Mouse (Mus musculus) embryonic facial prominence, embryonic 14.5 days (tissue): Measurements from ENCODE around the gene Cpne7. TPM values are rescaled to one million over a fixed set of nuclear protein-coding genes. Genes with fewer than 3 reads are reported as not detected.

Experiments used
- ATAC-seq: fragments of 200-750 bp; cut with Nextera tagmentation; 2 replicates; pipeline ENCODE4 v1.8.0; 2017; ENCODE audit warnings: low read depth, moderate number of reproducible peaks, moderate TSS enrichment
- DNase-seq: peaks from one replicate; pipeline ENCODE4 v3.0.0-alpha.2; 2015; ENCODE audit warnings: low spot score
- H3K27ac ChIP-seq: fragments of 300-500 bp; sonication (generic); replicated peaks from 2 replicates; pipeline ENCODE4 v1.5.1; 2014; ENCODE audit warnings: low read depth, mild to moderate bottlenecking, low read length, moderate library complexity
- H3K27me3 ChIP-seq: fragments of 300-500 bp; sonication (generic); replicated peaks from 2 replicates; pipeline ENCODE4 v1.6.1; 2014; ENCODE audit warnings: low read length; ENCODE audit not compliant: control insufficient read depth, insufficient read depth
- H3K36me3 ChIP-seq: fragments of 300-500 bp; sonication (generic); 2 replicates; pipeline ENCODE4 v1.6.1; 2014; ENCODE audit warnings: low read length, mixed read lengths; ENCODE audit not compliant: control insufficient read depth, insufficient read depth
- H3K4me1 ChIP-seq: fragments of 300-500 bp; sonication (generic); 2 replicates; pipeline ENCODE4 v1.6.1; 2014; ENCODE audit warnings: antibody characterized with exemption, low read length; ENCODE audit not compliant: control insufficient read depth, insufficient read depth
- H3K4me2 ChIP-seq: fragments of 300-500 bp; sonication (generic); 2 replicates; pipeline ENCODE4 v1.6.1; 2014; ENCODE audit warnings: low read depth, mild to moderate bottlenecking, low read length, moderate library complexity, mixed read lengths
- H3K4me3 ChIP-seq: fragments of 300-500 bp; sonication (generic); 2 replicates; pipeline ENCODE4 v1.5.1; 2014; ENCODE audit warnings: low read depth, mild to moderate bottlenecking, low read length
- H3K9ac ChIP-seq: fragments of 300-500 bp; sonication (generic); 2 replicates; pipeline ENCODE4 v1.6.1; 2014; ENCODE audit warnings: low read depth, mild to moderate bottlenecking, low read length, moderate library complexity, mixed read lengths
- H3K9me3 ChIP-seq: fragments of 300-500 bp; sonication (generic); 2 replicates; pipeline ENCODE4 v1.6.1; 2016; ENCODE audit warnings: low read length; ENCODE audit not compliant: control insufficient read depth
- WGBS: fragments of 180-500 bp; shearing (Covaris S2); extraction: QIAGEN DNeasy Blood & Tissue Kit; methylation state at CpG from one replicate; pipeline ENCODE4 v1.1.7; 2014; 5-methylcytosine and 5-hydroxymethylcytosine counted together
- polyA plus RNA-seq: library from polyadenylated mRNA; unstranded; fragments of >200 nt; fragmentation: Nextera tagmentation; extraction: Ambion mirVana; gene quantifications from 2 replicates; pipeline ENCODE4 v1.2.1, GENCODE M21; 2014

Cpne7 gene
- polyA plus RNA-seq, 1 experiment from 2014 or later = 1.4 TPM

DNA sequence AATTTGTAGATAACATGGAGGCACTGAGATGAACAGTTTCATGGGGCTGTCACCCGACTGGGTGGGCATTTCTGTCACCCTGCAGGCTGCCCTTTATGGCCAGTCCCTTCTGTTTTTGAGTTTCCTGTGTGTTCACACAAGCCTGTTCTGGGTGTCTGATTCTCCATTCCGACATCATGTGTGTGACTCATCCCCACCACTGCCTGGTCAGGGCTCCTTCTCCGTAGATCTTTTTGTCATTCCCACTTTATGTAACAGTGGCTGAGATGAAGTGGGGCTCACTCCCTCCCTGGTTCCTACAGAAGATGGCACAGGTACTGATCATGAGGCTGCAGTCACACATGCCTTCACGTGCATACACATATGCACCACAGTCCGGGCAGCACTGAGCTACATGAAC lies 5.5 kb downstream of the Cpne7 start:
- Histone ChIP-seq H3K36me3 (no peaks in the 10 kb centered on the region), H3K4me3 (no peak overlapping the region), H3K4me1 (peaks cover 12% of the 10 kb centered on the region), H3K9me3 (no peaks in the 10 kb centered on the region), H3K4me2 (no peak overlapping the region), H3K27me3 (peaks cover 25% of the 10 kb centered on the region), H3K9ac (no peak overlapping the region), H3K27ac (no peak overlapping the region)
- DNase-seq (no peak), ATAC-seq (no peak)
- 85% methylated on average over 5 of the region's 5 CpGs for WGBS

DNA sequence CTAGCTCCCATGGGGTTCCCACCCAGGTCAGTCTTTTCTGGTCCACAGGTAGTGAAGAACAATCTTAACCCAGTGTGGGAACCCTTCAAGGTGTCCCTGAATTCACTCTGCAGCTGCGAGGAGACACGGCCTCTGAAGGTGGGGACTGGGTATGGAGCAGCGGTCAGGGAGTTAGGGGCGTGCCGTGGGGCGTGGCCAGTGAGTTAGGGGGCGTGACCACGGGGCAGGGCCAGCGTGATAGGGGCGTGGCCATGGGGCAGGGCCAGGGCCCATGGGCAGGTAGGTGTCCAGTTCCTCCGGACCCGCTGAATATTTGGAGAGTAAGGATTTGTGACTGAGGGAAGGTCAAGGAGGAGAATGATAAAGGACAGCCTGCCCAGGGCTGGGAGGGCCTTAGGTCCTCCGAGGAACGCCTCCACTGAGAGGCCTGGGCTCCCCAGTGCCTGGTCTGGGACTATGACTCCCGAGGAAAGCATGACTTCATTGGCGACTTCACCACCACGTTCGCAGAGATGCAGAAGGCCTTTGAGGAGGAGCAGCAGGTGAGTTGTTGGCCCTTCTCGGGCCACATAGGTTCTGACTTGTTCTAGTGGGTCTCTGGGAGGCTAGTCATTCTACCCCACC lies 9.1 kb downstream of the Cpne7 start:
- Histone ChIP-seq H3K27me3 (0 out of 2 replicates have a peak, but pooled peaks cover 3% of the 10 kb centered on the region), H3K36me3 (no peaks in the 10 kb centered on the region), H3K27ac (no peak overlapping the region), H3K9me3 (no peaks in the 10 kb centered on the region), H3K4me2 (peak overlapping the region; percentile 4; the same call in 1 of the 2 replicates), H3K4me1 (peaks cover 11% of the 10 kb centered on the region), H3K9ac (no peak overlapping the region), H3K4me3 (no peak overlapping the region)
- 9% methylated on average over 18 of the region's 19 CpGs for WGBS
- DNase-seq (no peak), ATAC-seq (peak; percentile 45; the same call in 1 of the 2 replicates)

DNA sequence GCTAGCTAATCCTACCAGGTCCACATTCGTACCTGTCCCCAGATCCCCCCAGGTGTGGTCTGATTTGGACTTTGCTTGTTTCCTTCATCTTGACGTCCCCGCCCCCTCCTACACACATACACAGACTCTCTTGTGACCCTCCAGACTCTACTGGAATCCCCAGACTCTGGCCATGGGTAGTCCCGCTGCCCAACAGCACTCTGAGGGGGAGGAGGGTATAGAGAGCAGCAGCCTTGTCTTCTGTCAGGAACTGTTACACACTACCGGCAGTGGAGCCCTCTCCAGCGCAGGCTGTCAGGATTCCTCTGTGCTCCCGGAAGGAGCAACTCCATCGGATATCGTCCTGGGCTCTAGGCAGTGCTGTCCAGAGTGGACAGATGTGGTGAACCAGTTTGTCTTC lies 13.9 kb downstream of the Cpne7 start:
- Histone ChIP-seq H3K36me3 (no peaks in the 10 kb centered on the region), H3K9ac (no peak overlapping the region), H3K4me1 (no peaks in the 10 kb centered on the region), H3K4me3 (no peak overlapping the region), H3K27ac (no peak overlapping the region), H3K9me3 (peaks cover 3% of the 10 kb centered on the region; the same call in 1 of the 2 replicates), H3K4me2 (no peak overlapping the region), H3K27me3 (0 out of 2 replicates have a peak, but pooled peaks cover 1% of the 10 kb centered on the region)
- WGBS = 57% methylated on average over 9 of the region's 9 CpGs
- ATAC-seq (no peak), DNase-seq (no peak)

DNA sequence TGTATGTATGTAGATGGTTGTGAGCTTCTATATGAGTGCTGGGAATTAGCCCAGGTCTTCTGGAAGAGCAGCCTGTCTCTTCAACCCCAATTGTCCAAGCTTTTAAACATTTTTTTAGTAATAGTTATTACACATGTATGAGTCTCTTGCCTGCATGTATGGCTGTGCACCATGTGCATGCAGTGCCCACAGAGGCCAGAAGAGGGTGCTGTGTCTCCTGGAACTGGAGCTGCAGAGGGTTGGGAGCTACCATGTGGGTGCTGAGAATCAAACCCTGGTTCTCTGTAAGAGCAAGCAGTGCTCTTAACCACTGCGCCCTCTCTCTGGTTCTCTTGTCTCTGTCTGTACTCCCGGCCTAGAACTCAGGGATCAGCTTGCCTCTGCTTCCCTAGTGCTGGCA lies 15.8 kb downstream of the Cpne7 start:
- no peak for ATAC-seq
- Histone ChIP-seq H3K36me3 (no peaks in the 10 kb centered on the region), H3K9ac (no peak overlapping the region), H3K27ac (no peak overlapping the region), H3K9me3 (peaks cover 3% of the 10 kb centered on the region; the same call in 1 of the 2 replicates), H3K4me1 (peaks cover 15% of the 10 kb centered on the region), H3K4me3 (no peak overlapping the region), H3K4me2 (no peak overlapping the region), H3K27me3 (no peaks in the 10 kb centered on the region)
- DNase-seq = no peak
- 100% methylated on average over 2 of the region's 2 CpGs for WGBS

DNA sequence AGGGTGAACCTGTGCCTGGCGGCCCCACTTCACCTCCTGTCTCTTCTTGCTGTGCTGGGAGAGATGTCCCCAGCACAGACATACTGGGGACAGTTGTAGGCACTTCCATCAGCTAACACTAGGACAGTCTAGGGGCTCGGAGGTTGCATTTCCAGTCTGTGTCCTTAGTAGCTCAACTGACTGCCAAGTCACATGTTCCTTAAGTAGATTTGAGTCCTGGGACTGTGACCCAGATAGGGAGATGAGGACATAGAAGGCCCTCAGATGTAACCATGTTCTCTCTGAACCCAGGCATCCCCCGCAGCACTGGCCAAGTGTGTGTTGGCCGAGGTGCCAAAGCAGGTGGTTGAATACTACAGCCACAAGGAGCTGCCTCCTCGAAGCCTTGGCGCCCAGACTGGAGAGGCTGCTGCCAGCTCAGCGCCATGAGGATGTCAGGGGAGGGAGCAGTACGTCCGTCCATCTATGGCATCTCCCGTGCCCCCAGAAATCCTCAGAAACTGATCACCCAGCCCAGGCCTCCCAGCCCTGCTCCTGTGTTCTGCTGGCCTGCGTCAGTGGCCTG lies 17.1 kb downstream of the Cpne7 start:
- H3K4me1 ChIP-seq = peaks cover 21% of the 10 kb centered on the region
- H3K9ac ChIP-seq = no peak overlapping the region
- H3K4me3 ChIP-seq = no peak overlapping the region
- no peaks in the 10 kb centered on the region for H3K27me3 ChIP-seq
- H3K36me3 ChIP-seq = no peaks in the 10 kb centered on the region
- H3K9me3 ChIP-seq = peaks cover 3% of the 10 kb centered on the region; the same call in 1 of the 2 replicates
- H3K27ac ChIP-seq = no peak overlapping the region
- no peak for ATAC-seq
- no peak for DNase-seq
- WGBS = 92% methylated on average over 11 of the region's 11 CpGs
- no peak overlapping the region for H3K4me2 ChIP-seq

DNA sequence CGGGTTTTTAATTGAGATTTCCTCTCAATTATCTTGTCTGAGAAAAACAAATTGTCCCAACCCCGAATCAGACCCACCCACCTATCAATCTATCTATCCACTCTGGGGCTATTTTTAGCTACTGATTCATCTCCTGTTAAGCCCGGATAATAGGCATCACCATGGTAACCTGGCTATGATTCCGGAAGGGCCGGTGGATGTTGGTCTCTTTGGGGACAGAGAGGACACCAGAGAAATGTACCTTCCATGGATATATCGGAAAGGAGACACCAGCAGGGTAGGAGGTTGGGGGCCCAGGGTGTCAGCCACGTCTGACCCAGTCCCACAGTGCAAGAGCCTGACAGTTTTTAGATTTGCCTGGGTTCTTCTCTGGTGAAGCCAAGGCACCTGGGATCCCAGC lies 18.2 kb downstream of the Cpne7 start:
- no peak overlapping the region for H3K4me3 ChIP-seq
- H3K27ac ChIP-seq = no peak overlapping the region; the same call in 1 of the 2 replicates
- DNase-seq (peak; percentile 28), ATAC-seq (no peak)
- 0 out of 2 replicates have a peak overlapping the region, but pooled peaks have one; percentile 7 for H3K4me2 ChIP-seq
- no peaks in the 10 kb centered on the region for H3K27me3 ChIP-seq
- peaks cover 21% of the 10 kb centered on the region for H3K4me1 ChIP-seq
- H3K9ac ChIP-seq = peak overlapping the region; percentile 14; the same call in 1 of the 2 replicates
- H3K36me3 ChIP-seq = no peaks in the 10 kb centered on the region
- H3K9me3 ChIP-seq = peaks cover 3% of the 10 kb centered on the region; the same call in 1 of the 2 replicates
- 27% methylated on average over 7 of the region's 7 CpGs for WGBS

DNA sequence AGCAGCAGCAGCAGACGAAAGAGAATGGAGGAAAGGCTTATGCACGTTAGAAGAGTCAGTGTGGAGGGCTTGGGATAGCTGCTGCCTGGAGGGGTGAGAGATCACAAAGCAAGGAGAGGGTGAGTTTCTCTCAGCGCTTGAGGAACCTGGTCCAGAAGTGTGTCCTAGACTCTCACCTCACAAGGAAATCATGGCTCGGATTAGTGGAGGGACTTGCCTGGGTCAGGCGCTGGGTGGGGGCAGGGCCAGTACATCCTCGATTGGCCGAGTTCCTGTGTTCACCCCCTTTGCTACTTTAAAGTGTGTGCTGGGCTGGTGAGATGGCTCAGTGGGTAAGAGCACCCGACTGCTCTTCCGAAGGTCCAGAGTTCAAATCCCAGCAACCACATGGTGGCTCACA lies 18.6 kb downstream of the Cpne7 start:
- ATAC-seq (no peak), DNase-seq (no peak)
- Histone ChIP-seq H3K9ac (peak overlapping the region; percentile 14; the same call in 1 of the 2 replicates), H3K27me3 (no peaks in the 10 kb centered on the region), H3K9me3 (peaks cover 3% of the 10 kb centered on the region; the same call in 1 of the 2 replicates), H3K4me3 (no peak overlapping the region), H3K36me3 (no peaks in the 10 kb centered on the region), H3K4me2 (0 out of 2 replicates have a peak overlapping the region, but pooled peaks have one; percentile 7), H3K27ac (no peak overlapping the region; the same call in 1 of the 2 replicates), H3K4me1 (peaks cover 21% of the 10 kb centered on the region)
- WGBS = 41% methylated on average over 9 of the region's 9 CpGs

DNA sequence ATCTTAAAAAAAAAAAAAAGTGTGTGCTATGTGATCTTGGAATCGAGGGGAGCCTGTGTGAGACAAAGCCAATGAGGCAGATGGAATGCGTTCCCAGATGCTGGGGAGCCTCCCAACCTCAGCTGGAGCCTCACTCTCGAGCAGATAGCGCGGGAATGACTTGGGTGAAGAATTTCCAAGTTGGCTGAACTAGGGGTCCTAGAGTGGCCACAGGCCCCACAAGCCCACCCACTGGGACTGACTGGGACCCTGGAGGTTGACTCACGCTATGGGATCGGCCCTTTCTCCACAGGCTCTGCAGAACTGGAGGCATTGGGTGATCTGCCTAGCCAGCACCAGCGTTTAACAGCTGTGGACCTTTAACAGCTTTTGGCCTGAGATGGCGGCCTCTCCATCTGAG lies 19.1 kb downstream of the Cpne7 start:
- Histone ChIP-seq H3K4me3 (no peak overlapping the region), H3K27ac (no peak overlapping the region), H3K9ac (no peak overlapping the region), H3K36me3 (no peaks in the 10 kb centered on the region), H3K27me3 (no peaks in the 10 kb centered on the region), H3K4me1 (peaks cover 21% of the 10 kb centered on the region), H3K9me3 (peaks cover 3% of the 10 kb centered on the region; the same call in 1 of the 2 replicates), H3K4me2 (no peak overlapping the region)
- peak; percentile 12 for DNase-seq
- ATAC-seq = no peak
- 77% methylated on average over 9 of the region's 9 CpGs for WGBS
